Mouse (Mus musculus) G1E (cell line): ENCODE results near the gene Edem2.

Source experiments
- CTCF ChIP-seq: IDR thresholded peaks from 2 replicates; pipeline ENCODE4 v1.5.1; 2012; ENCODE audit warnings: low read depth, low read length, inconsistent platforms, mixed read lengths
- GATA1 ChIP-seq: IDR thresholded peaks from 2 replicates; pipeline ENCODE4 v1.6.1; 2012; ENCODE audit warnings: borderline replicate concordance, low read length, inconsistent platforms, mixed read lengths
- GATA2 ChIP-seq: IDR thresholded peaks from 2 replicates; pipeline ENCODE4 v1.6.1; 2012; ENCODE audit warnings: low read depth, low read length, inconsistent platforms, borderline replicate concordance
- POLR2AphosphoS5 ChIP-seq: IDR thresholded peaks from 2 replicates; pipeline ENCODE4 v1.6.1; 2012; ENCODE audit warnings: low read depth, low read length, inconsistent platforms; ENCODE audit not compliant: insufficient replicate concordance
- TAL1 ChIP-seq: conservative IDR thresholded peaks from 2 replicates; pipeline ENCODE4 v1.6.1; 2012; ENCODE audit warnings: low read depth, low read length, inconsistent platforms, mixed read lengths

- TF ChIP-seq CTCF (0 out of 2 replicates have a peak, but pooled peaks have one; percentile 42), TAL1 (no peak), GATA1 (no peak), GATA2 (no peak), POLR2AphosphoS5 (no peak)
Measured at GRCm38 (mm10) chr2:155755746-155756145, 26.5 kb upstream of the Edem2 start.
